Mouse (Mus musculus): ENCODE measurements around the gene Ccdc85b. TPM values are rescaled to one million over a fixed set of nuclear protein-coding genes. Genes with fewer than 3 reads are reported as not detected.

Gene Ccdc85b
- polyA plus RNA-seq, 1 experiment from 2014 or later: 5.0 TPM

DNA sequence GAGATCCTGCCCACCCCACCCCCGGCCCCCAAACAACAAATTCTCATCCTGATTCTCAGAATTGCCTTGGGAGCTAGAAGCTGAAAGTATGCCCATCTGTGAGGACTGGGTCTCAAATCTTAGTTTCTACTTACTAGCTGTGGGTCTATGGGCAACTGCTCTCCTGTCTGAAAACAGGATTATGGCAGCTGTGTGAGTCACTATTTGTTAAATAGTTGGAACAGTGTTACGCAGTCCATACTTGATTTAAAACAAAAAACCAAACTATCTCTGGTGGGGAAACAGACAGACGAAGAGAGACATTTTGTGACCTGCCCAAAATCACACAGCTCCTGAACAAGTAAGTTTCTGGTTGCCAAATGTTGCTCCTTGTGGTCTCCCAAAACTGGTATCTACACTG, 8.0 kb downstream of the Ccdc85b start:
- no peak for ATAC-seq
- Histone ChIP-seq H3K27me3 (replicated peaks; ENCODE audit: control insufficient read depth, insufficient read depth, low read length) (peaks cover 28% of the 10 kb centered on the region), H3K27ac (ENCODE audit: low read length) (no peak overlapping the region)

GRCm38 (mm10) chr19:5448354-5449150, 9.1 kb downstream of the Ccdc85b start:
- H3K27me3 ChIP-seq (replicated peaks; ENCODE audit: control insufficient read depth, insufficient read depth, low read length): peaks cover 28% of the 10 kb centered on the region

More for the DNA sequence above, 8.0 kb downstream of the Ccdc85b start:
- no peak overlapping the region for H3K4me3 ChIP-seq (ENCODE audit: low read length)
- H3K36me3 ChIP-seq (ENCODE audit: control insufficient read depth, insufficient read depth, low read length): no peaks in the 10 kb centered on the region; the same call in 1 of the 2 replicates
- 76% methylated on average over 3 of the region's 3 CpGs for WGBS
- H3K4me2 ChIP-seq (ENCODE audit: low read depth, low read length): no peak overlapping the region
- no peak overlapping the region for H3K9ac ChIP-seq (ENCODE audit: low read depth, low read length)
- peaks cover 10% of the 10 kb centered on the region for H3K4me1 ChIP-seq (ENCODE audit: control insufficient read depth, insufficient read depth, low read length)
- no peaks in the 10 kb centered on the region for H3K9me3 ChIP-seq (ENCODE audit: control insufficient read depth, low read length)

DNA sequence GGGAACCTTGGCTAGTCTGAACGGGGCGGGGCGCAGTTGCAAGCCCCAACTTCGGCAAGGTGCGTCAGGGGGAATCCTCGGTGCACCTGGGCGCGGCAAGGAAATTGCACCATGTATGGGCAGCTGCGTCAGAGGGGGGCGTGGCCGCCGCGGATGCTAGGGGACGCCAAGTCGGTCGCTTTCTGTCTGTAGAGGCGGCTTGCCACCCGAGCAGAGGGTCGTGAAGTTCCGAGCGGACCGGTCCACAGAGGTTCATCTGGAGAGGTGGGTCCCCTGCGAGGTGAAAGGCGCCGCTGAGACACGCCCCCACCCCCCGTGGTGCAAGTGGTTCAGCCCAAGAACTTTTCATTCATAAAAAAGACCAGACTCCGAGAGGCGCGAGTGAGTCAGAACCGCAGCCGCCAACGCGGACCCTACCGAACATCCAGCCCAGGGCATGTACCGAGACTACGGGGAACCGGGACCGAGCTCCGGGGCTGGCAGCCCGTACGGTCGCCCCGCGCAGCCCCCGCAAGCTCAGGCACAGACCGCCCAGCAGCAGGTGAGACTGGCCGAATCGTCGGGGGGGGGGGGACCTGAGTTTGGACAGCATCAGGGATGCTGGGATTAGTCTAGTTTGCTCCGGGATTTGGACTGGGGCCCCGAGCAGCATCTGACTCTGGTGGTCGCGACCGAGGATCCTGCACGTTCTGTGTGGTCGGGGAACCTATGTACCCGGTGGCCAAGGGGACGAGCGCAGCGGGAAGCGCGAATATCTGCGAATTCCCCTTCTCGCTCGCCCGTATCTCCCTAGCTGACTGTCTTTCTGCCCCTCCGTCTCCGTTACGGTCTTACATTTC, 10.0 kb downstream of the Ccdc85b start, which contains the start of gene Fosl1:
Fosl1 (plus strand) TSS at position 33 of the 839 bp plus-strand sequence.
- ATAC-seq: peak; percentile 78
- peak within 1 kb of the TSS; percentile 62 for H3K4me3 ChIP-seq (ENCODE audit: low read length)

More at GRCm38 (mm10) chr19:5448354-5449150, 9.1 kb downstream of the Ccdc85b start:
- H3K9ac ChIP-seq (ENCODE audit: low read depth, low read length): peak overlapping the region; percentile 57; the same call in 1 of the 2 replicates
- WGBS: 6% methylated on average over 36 of the region's 36 CpGs
- H3K9me3 ChIP-seq (ENCODE audit: control insufficient read depth, low read length): no peaks in the 10 kb centered on the region
- peak overlapping the region; percentile 62 for H3K4me3 ChIP-seq (ENCODE audit: low read length)
- H3K4me1 ChIP-seq (ENCODE audit: control insufficient read depth, insufficient read depth, low read length): peaks cover 10% of the 10 kb centered on the region; the same call in 1 of the 2 replicates
- no peaks in the 10 kb centered on the region for H3K36me3 ChIP-seq (ENCODE audit: control insufficient read depth, insufficient read depth, low read length)
- peak overlapping the region; percentile 98 for H3K4me2 ChIP-seq (ENCODE audit: low read depth, low read length)
- no peak overlapping the region for H3K27ac ChIP-seq (ENCODE audit: low read length)
- ATAC-seq: peak; percentile 20; the same call in 1 of the 2 replicates

GRCm38 (mm10) chr19:5445747-5446146, 11.9 kb downstream of the Ccdc85b start:
- H3K9me3 ChIP-seq (ENCODE audit: control insufficient read depth, low read length): no peaks in the 10 kb centered on the region
- H3K36me3 ChIP-seq (ENCODE audit: control insufficient read depth, insufficient read depth, low read length): no peaks in the 10 kb centered on the region
- no peak overlapping the region for H3K9ac ChIP-seq (ENCODE audit: low read depth, low read length)
- H3K4me1 ChIP-seq (ENCODE audit: control insufficient read depth, insufficient read depth, low read length): peaks cover 10% of the 10 kb centered on the region; the same call in 1 of the 2 replicates
- ATAC-seq: no peak
- H3K4me3 ChIP-seq (ENCODE audit: low read length): no peak overlapping the region
- peaks cover 28% of the 10 kb centered on the region for H3K27me3 ChIP-seq (replicated peaks; ENCODE audit: control insufficient read depth, insufficient read depth, low read length)
- 86% methylated on average over 5 of the region's 5 CpGs for WGBS
- H3K4me2 ChIP-seq (ENCODE audit: low read depth, low read length): no peak overlapping the region
- no peak overlapping the region for H3K27ac ChIP-seq (ENCODE audit: low read length)

More for the DNA sequence above, 10.0 kb downstream of the Ccdc85b start, which contains the start of gene Fosl1:
- peak within 1 kb of the TSS; percentile 98 for H3K4me2 ChIP-seq (ENCODE audit: low read depth, low read length)
- under 1% methylated on average over 70 of the region's 70 CpGs for whole genome bisulfite sequencing
- no peak within 1 kb of the TSS for H3K27ac ChIP-seq (ENCODE audit: low read length)
- H3K27me3 ChIP-seq (replicated peaks; ENCODE audit: control insufficient read depth, insufficient read depth, low read length): peaks cover 28% of the 10 kb centered on the region
- no peaks in the 10 kb centered on the region for H3K9me3 ChIP-seq (ENCODE audit: control insufficient read depth, low read length)
- peaks cover 10% of the 10 kb centered on the region; the same call in 1 of the 2 replicates for H3K4me1 ChIP-seq (ENCODE audit: control insufficient read depth, insufficient read depth, low read length)
- H3K9ac ChIP-seq (ENCODE audit: low read depth, low read length): peak within 1 kb of the TSS; percentile 57
- H3K36me3 ChIP-seq (ENCODE audit: control insufficient read depth, insufficient read depth, low read length): no peaks in the 10 kb centered on the region

DNA sequence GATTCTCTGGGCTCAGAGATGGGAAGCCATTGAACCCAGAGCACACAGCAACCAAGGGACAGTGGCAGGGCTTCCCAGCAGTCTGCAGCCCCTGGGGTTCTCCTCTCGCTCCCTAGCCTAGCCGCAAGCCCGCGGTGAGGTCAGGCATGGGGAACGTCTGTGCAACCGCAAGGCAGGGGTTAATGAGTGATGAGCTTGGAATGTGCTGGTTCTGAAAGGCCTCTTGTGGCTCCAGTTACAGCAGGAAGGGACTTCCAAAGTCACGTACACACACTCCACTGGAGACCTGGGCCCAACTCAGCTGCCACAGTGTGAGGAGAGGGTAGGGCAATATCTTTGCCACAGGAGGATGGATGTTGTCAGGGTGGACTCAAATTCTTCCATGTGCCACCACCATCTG, 12.7 kb downstream of the Ccdc85b start:
- H3K4me1 ChIP-seq (ENCODE audit: control insufficient read depth, insufficient read depth, low read length): peaks cover 10% of the 10 kb centered on the region; the same call in 1 of the 2 replicates
- H3K27ac ChIP-seq (ENCODE audit: low read length): no peak overlapping the region
- no peaks in the 10 kb centered on the region for H3K36me3 ChIP-seq (ENCODE audit: control insufficient read depth, insufficient read depth, low read length)
- WGBS: 24% methylated on average over 7 of the region's 7 CpGs
- H3K9ac ChIP-seq (ENCODE audit: low read depth, low read length): no peak overlapping the region
- no peak for ATAC-seq
- no peak overlapping the region for H3K4me2 ChIP-seq (ENCODE audit: low read depth, low read length)
- peaks cover 23% of the 10 kb centered on the region for H3K27me3 ChIP-seq (replicated peaks; ENCODE audit: control insufficient read depth, insufficient read depth, low read length)
- no peaks in the 10 kb centered on the region for H3K9me3 ChIP-seq (ENCODE audit: control insufficient read depth, low read length)
- H3K4me3 ChIP-seq (ENCODE audit: low read length): no peak overlapping the region

GRCm38 (mm10) chr19:5444371-5444908, 13.3 kb downstream of the Ccdc85b start:
- Histone ChIP-seq H3K9me3 (ENCODE audit: control insufficient read depth, low read length) (no peaks in the 10 kb centered on the region), H3K36me3 (ENCODE audit: control insufficient read depth, insufficient read depth, low read length) (no peaks in the 10 kb centered on the region), H3K27me3 (replicated peaks; ENCODE audit: control insufficient read depth, insufficient read depth, low read length) (peaks cover 18% of the 10 kb centered on the region), H3K9ac (ENCODE audit: low read depth, low read length) (no peak overlapping the region), H3K4me3 (ENCODE audit: low read length) (no peak overlapping the region), H3K4me1 (ENCODE audit: control insufficient read depth, insufficient read depth, low read length) (peaks cover 10% of the 10 kb centered on the region; the same call in 1 of the 2 replicates), H3K27ac (ENCODE audit: low read length) (no peak overlapping the region), H3K4me2 (ENCODE audit: low read depth, low read length) (no peak overlapping the region)
- WGBS: 62% methylated on average over 9 of the region's 9 CpGs
- no peak for ATAC-seq

DNA sequence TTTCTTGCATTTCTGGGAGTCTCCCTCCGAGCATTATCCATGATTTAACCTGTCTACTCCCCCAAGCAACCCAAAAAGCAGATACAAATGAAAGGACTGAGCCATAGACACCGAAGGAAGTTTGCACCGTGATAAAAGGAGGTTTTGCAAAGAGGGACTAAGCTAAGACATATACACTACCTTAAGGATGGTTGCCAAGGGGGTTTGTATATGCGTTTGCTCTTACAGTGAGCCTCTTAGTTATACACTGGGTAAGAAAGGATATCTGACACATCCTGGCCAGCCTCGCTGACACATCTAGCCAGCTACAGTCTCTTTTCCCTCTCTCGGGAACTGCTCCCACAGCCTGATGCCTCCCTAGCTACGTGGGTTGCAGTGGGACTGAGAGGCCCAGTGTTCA, 23.7 kb downstream of the Ccdc85b start:
- Histone ChIP-seq H3K27me3 (replicated peaks; ENCODE audit: control insufficient read depth, insufficient read depth, low read length) (no peaks in the 10 kb centered on the region), H3K36me3 (ENCODE audit: control insufficient read depth, insufficient read depth, low read length) (no peaks in the 10 kb centered on the region), H3K4me3 (ENCODE audit: low read length) (no peak overlapping the region), H3K4me2 (ENCODE audit: low read depth, low read length) (peak overlapping the region; percentile 83), H3K4me1 (ENCODE audit: control insufficient read depth, insufficient read depth, low read length) (peaks cover 13% of the 10 kb centered on the region), H3K27ac (ENCODE audit: low read length) (peak overlapping the region; percentile 9; the same call in 1 of the 2 replicates), H3K9ac (ENCODE audit: low read depth, low read length) (peak overlapping the region; percentile 63), H3K9me3 (ENCODE audit: control insufficient read depth, low read length) (no peaks in the 10 kb centered on the region)
- WGBS: 57% methylated on average over 7 of the region's 7 CpGs
- no peak for ATAC-seq

DNA sequence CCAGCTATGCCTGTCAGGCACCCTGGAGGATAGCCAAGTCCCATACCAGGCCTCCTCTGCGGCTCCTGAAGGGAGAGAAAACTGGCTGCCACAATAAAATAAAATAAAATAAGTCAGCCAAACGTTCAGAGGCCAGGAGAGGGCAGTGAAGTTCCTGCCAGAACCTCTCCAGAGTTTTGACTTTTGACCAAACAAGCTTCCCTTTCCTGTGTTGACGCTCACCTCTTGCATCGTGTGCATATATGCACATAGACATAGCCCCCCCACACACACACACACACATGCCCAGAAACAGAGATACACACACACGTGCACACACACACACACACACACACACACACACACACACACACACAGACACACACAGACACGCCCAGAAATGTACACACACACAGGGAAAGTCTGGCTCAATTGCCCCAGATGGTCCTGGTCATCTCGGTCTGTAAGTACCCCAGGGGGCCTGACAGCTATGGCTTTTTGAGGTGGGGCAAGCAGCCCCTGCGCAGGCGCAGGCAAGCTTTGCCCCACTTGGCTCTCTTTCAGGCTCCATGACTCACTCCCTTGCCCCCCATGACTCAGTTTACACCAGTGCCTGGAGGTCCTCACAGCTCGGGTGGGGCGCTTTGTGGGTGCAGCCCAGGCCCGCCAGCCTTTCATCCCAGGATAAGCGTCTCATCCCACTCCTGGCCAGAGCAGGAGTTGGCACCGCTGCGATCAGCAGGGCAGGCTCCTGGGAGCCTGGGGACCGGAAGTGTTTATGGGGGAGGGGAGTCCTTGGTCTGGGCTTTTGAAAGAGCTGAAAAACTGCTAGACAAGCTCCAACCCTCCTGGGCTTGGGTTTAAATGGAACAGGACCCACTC, 24.5 kb downstream of the Ccdc85b start:
- Histone ChIP-seq H3K36me3 (ENCODE audit: control insufficient read depth, insufficient read depth, low read length) (no peaks in the 10 kb centered on the region), H3K27ac (ENCODE audit: low read length) (peak overlapping the region; percentile 67; the same call in 1 of the 2 replicates), H3K4me3 (ENCODE audit: low read length) (peak overlapping the region; percentile 38), H3K9me3 (ENCODE audit: control insufficient read depth, low read length) (no peaks in the 10 kb centered on the region), H3K27me3 (replicated peaks; ENCODE audit: control insufficient read depth, insufficient read depth, low read length) (no peaks in the 10 kb centered on the region), H3K9ac (ENCODE audit: low read depth, low read length) (peak overlapping the region; percentile 63), H3K4me2 (ENCODE audit: low read depth, low read length) (peak overlapping the region; percentile 83), H3K4me1 (ENCODE audit: control insufficient read depth, insufficient read depth, low read length) (peaks cover 13% of the 10 kb centered on the region)
- peak; percentile 72 for ATAC-seq
- 6% methylated on average over 16 of the region's 16 CpGs for WGBS

Data from intestine, embryonic 16.5 days (tissue).